Mouse (Mus musculus): ENCODE measurements around the gene Pllp.

Gene Pllp

DNA sequence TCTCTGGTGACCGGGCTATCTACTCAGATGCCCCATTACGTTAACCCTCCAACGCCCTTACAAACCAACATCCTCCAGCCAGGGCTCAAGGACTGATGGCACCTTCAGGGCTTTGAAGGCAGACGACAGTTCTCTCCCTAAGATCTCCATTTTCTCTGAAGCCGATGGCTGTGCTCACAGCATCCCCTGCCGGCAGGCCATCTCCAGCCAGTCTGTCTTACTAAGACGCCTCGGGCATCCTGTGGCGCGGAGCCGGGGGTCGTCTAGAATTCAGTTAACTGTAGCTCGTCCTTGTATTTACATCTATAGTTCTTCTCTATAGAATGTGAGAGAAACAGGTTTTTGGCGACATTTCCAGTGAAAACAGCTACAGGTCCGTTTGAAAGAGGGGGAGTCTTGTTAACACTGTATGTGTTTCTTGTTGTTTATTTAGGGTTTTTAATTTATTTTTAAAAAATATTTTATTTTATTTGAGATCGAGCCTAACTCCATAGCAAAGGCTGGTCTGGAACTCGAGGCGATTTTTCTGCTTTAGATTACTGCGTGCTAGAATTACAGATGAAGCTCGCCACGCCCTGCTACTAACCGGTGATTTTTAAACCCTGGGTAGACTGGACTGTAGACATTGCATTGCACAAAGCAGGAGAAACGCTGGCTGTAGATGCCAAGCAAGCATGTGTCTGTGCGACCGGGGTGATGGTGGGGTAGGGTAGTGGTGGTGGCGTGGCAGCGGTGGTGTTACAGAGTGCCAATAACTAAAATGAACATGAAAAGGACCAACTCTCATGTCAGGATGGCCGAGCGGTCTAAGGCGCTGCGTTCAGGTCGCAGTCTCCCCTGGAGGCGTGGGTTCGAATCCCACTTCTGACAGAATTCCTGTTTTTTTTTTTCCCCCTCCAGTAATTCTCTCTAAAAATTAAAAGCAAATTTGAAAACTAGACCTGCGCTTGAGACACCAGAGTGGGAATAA lies 7.1 kb upstream of the Pllp start:
- peak in 1 of 2 experiments; percentile 88 for DNase-seq (ENCODE audit: low spot score in 2 of 2)

DNA sequence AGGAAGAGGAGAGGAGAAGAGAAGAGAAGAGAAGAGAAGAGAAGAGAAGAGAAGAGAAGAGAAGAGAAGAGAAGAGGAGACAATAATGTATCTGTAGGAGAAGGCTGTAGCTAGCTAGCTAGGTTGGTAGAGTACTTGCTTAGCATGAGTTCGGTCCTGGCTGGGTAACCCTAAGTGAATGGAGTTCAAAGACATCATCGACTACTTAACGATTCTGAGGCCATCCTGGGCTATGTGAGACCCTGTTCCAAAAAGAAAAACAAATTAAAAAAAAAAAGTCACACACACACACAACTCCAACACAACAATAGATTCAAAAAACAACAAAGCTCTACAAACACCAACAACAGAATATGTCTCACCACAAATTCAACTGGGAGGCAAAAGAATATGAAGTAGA lies 6.1 kb upstream of the Pllp start:
- no peak for DNase-seq (ENCODE audit: low spot score in 2 of 2)

DNA sequence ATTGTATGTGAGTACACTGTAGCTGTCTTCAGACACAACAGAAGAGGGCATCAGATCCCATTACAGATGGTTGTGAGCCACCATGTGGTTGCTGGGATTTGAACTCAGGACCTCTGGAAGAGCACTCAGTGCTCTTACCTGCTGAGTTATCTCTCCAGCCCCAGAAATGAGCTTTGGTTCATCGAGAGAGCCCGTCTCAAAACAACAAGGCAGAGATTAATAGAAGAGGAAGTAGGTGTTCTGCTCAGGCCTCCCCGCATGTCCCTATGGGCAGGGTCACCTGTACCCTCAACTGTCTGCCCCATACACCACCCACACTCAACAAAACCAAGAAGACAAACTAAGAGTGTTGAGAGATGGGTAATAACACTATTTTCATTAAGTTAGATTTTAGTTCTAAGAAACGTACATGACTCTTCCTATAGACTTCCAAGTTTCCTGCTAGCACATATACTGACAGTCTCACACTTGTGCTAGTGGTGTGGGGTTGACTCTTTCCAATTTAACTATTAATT lies 4.4 kb upstream of the Pllp start:
- DNase-seq (ENCODE audit: low spot score in 2 of 2): no peak

DNA sequence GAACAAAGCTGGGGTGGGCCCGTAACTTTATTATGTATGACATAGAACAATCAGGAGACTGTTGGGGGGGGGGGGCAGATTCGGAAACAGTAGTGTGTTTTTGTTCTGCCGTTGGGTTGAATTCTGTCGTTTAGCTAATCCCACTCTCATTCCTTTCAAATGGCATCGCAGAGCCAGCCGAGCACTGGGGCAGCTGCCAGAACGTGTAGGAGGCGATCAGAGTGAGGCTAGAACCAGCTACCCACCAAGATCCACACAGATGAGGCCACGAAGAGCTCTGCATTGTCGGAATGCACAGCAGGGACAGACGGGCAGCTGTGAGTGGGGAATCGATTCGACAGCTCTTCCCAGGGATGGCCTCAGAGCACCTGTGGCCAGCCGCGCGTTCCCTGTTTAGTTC lies 3.3 kb upstream of the Pllp start:
- no peak for DNase-seq (ENCODE audit: low spot score in 2 of 2)

DNA sequence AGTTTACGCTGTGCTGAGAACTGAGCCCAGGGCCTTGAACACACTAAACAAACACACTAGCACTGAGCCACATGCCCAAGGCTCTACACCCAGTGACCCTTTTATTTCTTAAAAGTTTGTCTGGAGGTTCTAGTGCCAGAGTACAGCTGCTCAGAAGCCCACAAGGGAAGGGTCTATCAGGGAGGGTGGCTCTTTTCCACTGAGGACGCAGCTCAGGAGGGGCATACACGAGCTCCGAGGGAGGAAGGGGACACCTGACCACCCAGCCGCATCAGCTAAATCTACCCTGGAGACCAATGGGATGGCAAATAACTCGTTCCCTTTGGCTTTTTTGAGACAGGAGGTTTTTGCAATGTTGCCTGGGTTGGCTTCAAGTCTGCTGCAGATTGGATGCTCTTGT lies 1.9 kb upstream of the Pllp start:
- DNase-seq (ENCODE audit: low spot score in 2 of 2): no peak

DNA sequence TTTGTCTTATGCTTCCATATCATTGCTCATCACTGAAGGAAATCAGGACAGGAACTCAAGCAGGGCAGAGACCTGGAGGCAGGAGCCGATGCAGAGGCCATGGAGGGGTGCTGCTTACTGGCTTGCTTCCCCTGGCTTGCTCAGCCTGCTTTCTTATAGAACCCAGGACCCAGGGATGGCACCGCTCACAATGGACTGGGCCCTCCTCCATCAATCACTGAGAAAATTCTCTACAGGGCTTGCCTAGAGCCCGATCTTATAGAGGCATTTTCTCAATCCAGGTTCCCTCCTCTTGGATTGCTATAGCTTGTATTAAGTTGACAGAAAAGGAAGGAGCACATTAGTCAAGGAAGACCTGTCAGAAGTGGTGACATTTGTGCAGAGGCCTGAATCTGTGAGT lies 488 bp upstream of the Pllp start:
- no peak for DNase-seq (ENCODE audit: low spot score in 2 of 2)

DNA sequence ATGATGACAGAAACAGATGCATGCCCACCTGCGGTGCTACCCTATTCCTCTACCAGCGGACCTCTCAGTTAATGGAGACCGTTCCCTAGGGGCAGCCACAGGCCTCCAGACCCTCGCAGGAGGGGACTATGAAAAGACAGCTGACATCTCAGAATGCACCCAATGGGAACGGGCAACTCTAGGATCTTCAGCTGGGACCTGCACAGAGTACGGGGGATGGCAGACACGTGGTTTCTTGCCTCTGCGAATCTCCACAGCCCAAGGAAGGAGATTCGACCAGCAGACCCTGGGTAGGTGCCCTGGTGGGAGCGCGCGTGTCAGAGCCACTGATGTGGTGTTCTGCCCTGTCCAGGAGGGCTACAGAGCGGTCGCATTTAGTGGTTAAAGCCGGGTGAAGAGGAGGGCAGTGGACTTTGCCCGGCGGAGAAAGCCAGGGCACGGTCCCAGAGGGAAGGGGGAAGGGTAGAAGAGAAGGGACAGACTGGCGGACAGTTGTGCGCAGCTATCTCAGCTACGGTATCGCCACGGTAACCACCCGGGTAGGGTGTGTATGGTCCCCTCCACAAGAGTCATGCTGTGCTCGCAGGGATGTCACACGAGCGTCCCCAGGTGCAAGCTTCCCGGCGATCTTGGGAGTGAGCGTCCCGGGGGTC lies 611 bp downstream of the Pllp start:
- no peak for DNase-seq (ENCODE audit: low spot score in 2 of 2)

DNA sequence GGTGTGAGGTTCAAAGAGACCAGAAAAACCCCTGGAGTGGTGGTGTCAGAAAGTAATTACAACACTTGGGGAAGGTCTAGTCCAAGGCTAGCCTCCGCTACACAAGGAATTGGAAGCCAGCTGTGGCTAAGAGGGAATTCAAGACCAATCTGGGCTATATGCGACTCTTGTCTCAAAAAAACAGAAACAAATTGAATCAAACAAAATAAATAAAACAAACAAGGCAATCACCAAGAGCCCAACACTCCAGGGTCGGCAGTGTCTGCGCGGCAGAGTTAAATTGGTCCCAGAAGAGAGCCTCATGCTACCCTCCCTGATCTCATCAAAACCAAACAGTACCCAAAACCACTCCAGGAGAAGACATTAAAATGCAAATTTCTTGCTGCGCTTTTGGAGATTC lies 1.4 kb downstream of the Pllp start:
- no peak for DNase-seq (ENCODE audit: low spot score in 2 of 2)

DNA sequence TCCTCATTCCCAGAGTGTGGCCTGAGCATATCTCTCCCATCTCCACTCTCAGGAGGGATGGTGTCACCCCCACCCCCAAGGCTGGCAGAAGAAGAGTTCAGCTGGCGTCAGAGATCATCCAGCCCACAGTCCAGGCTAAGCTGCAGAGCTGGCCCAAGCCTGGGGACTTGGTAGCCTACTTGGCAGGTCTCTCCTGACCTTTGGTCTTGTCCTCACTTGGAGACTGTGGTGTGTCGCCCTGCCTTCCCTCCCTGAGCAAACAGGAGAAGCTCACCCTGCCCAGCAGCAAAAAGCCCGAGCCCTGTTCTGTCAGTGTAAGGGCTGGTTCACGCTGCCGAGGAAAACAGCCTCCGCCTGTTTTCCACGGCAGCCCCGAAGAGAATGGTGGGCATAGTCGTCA lies 10.1 kb downstream of the Pllp start:
- no peak for DNase-seq (ENCODE audit: low spot score in 2 of 2)

DNA sequence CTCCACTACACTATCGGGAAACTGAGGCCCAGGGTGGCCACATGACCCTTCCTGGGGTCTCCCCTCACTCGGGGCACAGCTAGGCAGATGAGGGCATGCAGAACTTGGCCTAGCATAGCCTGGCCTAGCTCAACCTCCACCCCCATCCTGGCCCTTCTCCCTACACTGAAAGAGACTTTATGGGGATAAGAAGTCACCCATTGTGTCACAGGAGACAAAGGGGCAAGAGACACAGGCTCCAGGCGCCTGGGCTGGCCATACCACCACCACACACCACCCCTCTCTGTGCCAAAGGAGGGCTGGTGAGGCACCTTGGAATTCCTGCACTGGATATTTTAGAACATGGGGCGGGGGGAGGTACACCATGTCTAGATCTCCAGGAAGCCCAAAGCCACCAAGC lies 11.8 kb downstream of the Pllp start:
- no peak for DNase-seq (ENCODE audit: low spot score in 2 of 2)

DNA sequence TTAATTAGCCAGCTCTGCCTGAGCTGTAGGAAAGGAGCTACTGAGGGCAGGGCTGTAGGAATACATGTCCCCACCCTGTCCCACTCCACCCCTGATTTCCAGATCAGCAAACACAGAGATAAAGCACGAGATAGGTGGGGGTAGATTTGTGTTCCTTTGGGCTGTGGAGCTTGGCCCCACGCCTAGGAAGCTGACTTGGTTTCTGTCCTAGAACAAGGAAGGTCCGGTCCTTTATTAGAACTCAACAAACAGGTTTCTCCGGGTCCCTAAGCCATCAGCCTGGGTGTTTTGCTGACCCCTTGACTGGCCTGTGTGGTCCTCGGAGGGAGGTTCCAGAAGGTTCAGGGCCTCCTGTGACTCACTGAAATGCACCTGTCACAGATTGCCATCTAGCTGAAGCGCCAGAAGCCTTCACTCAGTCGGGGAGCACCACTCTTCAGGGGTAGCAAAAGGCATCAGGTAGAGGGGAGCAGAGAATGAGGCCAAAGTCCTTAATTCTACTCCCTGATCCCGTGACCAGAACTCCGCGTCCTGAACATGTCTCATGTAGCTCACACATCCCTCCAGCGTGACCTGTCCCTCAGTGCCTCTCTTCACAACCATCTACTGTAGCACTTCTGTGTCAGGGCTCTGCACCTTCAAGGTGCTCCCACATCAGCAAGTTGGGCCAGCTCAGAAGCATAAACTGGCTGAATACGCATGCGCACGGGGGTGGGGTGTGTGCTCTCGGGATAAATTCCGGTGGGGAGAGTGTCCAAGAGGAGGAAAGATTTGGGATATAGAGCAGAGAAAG lies 13.2 kb downstream of the Pllp start:
- DNase-seq (ENCODE audit: low spot score in 2 of 2): no peak

DNA sequence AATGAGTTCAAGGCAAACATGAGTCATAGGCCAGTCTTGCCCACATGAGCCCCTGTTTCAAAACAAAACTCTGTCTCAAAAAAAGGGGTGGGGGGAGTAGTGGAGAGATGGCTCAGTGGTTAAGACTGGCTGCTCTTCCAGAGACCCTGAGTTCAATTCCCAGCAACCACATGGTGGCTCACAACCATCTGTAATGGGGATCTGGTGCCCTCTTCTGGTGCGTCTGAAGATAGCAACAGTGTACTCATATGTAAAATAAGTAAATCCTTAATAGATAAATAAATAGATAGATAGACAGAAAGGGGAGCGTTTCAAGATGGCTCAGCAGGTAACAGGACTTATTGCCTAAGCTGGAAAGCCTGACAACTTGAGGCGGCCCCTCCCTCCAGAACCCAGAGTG lies 15.7 kb downstream of the Pllp start:
- no peak for DNase-seq (ENCODE audit: low spot score in 2 of 2)

DNA sequence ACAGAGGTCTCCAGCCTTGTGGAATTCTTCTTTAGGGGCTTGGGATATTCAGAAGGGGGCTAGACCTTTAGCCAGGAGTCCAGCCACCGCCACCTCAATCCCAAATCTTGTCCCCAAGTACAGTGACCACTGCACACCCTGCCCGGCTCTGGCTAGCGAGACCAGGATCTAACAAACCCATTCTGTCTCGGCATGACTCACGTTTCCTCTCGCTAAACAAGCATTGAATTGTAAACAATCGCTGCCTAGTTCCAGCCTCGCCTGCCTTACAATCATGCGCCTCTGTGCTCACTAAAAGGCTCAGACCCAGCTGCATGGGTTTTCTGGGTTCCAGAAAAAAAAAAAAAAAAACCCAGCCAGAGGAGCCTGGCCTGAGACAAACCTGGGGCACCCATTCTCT lies 17.5 kb downstream of the Pllp start:
- DNase-seq (ENCODE audit: low spot score in 2 of 2): peak in 1 of 2 experiments; percentile 57

DNA sequence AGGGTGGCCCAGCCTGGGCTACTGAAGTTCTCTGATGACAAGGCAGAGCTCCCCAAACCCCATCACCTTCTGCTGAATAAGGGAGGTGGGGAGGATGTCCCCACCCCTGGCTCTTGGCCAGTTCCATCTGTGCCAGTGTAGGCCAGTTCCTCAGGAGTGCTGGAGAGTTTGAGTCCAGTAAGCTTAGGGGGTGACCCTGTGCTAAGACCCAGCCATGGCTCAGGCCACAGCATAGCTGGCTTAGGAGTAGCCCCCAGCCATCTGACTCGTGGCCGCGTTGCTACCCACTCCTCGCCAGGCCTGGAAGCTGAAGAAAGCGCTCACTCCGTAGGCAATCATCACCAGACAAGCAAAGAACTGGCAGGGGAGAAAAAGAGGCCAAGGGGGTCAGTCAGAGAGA lies 20.2 kb downstream of the Pllp start:
- DNase-seq (ENCODE audit: low spot score in 2 of 2): no peak

DNA sequence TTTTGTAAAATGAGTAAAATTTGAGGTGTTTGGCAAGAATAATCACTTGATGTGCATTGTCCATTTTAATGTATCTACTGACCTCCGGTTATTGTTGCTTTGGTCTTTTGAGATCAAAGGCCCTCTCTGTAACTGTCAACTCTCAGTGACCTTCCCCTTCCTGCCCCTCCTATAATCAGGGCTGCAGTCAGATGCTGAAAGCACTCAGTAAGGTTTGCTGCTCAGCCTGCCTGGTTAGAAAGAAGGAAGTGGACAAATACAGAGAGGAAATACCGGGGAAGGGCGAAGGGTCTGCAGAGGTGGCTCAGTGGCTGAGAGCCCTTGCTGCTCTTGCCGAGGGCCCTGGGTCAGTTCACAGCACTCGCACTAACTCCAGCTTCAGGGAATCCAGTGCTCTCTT lies 21.7 kb downstream of the Pllp start:
- DNase-seq (ENCODE audit: low spot score in 2 of 2): no peak

DNA sequence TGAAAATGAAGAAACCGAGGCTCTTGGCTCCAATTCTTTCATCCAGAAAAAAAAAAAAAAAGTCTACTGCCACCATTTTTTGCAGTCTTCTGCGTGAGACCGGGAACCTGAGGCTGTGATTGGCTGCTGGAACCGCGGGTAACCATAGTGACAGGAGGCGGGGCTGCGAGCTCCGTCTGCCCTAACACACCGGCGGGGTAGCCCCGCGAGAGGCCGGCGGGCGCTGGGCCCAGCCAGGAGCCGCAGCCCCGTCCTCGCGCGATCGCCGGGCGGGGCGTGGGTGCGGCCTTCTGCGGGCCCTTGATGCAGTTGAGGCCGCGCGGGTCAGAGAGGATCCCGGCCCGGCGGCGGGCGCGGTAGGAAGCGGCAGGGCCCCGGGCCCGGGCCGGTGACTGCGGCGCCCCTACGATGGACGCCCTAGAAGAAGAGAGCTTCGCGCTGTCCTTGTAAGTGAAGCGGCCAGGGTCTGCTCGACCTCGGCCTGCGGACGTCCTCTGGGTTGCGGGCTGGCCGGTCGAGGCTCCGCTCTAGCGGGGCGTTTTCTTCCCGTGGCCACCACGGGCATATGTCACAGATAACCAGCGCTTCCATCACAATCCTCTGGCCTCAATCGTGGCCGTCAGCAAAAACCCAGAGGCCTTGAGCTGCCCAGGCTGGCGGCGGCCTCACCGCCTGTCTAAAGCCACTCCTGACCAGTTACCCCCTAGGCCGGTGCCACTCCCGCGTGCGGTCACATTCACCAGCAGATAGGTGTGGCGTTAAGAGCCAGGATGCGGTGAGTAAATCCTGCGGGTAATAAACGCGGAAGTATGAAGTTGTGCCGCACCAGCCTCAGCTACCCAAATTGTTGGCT lies 29.4 kb downstream of the Pllp start, which contains the start of gene Arl2bp:
Arl2bp (plus strand) TSS at position 145 of the 853 bp plus-strand sequence.
- peak; percentile 88 to 93 for DNase-seq (ENCODE audit: low spot score in 2 of 2)

DNA sequence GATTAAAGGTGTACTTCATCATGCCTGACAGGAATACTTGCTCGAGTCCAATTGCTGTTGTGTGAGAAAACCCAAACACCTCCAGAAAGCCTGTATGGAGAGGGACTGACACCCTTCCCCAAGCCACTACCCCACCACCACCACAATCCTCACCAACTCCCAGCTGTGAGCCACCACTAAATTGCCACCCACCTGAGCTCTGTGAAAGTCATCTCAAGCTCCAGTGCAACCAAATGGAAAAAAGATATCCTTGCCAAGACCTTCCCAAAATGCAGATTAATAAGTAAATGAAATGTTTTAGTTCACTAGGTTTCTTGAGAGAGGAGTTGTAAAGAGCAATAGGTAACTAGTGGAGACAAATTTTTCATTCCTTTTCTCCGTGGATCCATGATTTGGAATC lies 31.4 kb downstream of the Pllp start:
- DNase-seq (ENCODE audit: low spot score in 2 of 2): no peak

DNA sequence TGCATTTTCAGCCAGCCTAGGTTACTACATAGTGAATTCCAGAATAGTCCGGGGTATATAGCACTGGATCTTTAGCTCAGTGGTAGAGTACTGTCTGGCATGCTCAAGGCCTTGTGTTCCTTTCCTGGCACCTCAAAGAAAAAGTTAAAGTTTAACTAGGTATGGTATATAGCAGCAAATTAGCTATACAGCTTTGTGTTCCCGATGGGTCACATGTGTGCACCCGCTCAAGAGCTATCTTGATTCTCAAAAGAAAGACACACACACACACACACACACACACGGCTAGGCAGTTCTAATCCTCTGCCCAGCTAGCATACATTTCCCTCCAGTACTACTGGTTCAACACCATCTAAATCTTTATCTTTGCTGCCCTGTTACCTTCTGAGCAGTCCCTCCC lies 35.7 kb downstream of the Pllp start:
- DNase-seq (ENCODE audit: low spot score in 2 of 2): no peak

DNA sequence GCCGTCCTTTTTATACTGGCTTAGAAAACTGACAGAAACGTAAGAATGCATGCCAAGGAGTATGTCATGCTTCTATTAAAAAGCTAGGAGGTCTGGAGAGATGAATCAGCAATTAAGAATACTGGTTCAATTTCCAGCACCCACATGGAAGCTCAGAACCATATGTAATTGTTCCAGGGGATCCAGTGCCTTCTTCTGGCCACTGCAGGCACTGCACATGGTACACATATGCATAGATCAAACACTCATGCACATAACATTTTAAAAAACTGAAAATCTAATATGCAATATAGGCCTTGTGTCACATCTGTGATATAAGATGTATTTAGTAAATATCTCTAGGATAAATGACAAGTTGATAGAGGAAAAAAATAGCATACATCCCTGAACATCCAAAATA lies 38.0 kb downstream of the Pllp start:
- DNase-seq (ENCODE audit: low spot score in 2 of 2): no peak

DNA sequence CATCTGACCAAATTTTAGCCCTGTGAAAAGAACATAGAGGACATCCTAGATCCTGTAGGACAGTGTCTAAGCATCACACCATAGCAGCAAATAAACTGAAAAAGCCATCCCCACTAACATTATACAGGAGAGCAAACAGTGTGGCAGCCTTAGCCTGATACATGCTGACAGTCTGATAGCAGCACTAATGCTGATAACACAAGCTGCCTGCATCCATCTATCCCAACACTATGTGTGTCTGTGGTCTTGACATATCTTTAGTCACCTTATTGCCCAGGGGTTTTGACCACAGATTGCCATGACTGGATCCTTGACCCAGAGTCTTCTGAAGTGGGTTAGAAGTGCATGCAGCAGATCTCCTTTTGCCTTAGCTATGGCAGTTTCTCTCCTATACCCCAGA lies 41.1 kb downstream of the Pllp start:
- no peak for DNase-seq (ENCODE audit: low spot score in 2 of 2)

DNA sequence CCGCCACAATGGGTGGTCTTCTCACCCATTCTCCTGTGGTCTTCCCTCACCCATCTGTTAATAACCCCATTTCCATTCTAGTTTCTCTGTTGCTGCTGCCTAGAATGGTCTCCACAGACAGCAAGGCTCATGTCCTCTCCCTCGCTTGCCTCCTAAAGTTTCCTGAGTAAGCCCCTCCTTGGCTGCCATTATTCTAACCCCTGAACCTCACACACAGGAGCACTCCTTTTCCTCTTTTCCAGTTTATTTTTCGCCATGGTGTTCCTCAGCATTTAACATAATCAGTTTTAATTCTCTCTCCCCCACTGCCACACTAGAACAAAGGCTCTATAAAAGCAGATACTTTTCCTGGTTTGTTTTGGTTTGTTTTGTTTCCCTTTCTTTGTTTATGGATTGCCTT lies 43.1 kb downstream of the Pllp start:
- DNase-seq (ENCODE audit: low spot score in 2 of 2): no peak
